Mouse (Mus musculus) heart, embryonic 10.5 days (tissue): ENCODE data around the gene Cep57l1. TPM values are rescaled to one million over a fixed set of nuclear protein-coding genes. Genes with fewer than 3 reads are reported as not detected.

ENCODE experiments used
- DNase-seq: peaks from one replicate; pipeline ENCODE4 v3.0.0-alpha.2; 2017; ENCODE audit warnings: low spot score
- H3K27ac ChIP-seq: fragments of 300-500 bp; sonication (generic); 2 replicates; pipeline ENCODE4 v1.5.1; 2016; ENCODE audit warnings: mild to moderate bottlenecking
- H3K27me3 ChIP-seq: fragments of 300-500 bp; sonication (generic); 2 replicates; pipeline ENCODE4 v1.6.1; 2016; ENCODE audit warnings: mild to moderate bottlenecking; ENCODE audit not compliant: poor library complexity, insufficient read depth, severe bottlenecking
- H3K36me3 ChIP-seq: fragments of 300-500 bp; sonication (generic); 2 replicates; pipeline ENCODE4 v1.6.1; 2016; ENCODE audit warnings: mild to moderate bottlenecking, moderate library complexity
- H3K4me1 ChIP-seq: fragments of 300-500 bp; sonication (generic); 2 replicates; pipeline ENCODE4 v1.6.1; 2016; ENCODE audit warnings: mild to moderate bottlenecking
- H3K4me3 ChIP-seq: fragments of 300-500 bp; sonication (generic); 2 replicates; pipeline ENCODE4 v1.5.1; 2016; ENCODE audit warnings: mild to moderate bottlenecking, moderate library complexity
- H3K9me3 ChIP-seq: fragments of 300-500 bp; sonication (generic); 2 replicates; pipeline ENCODE4 v1.6.1; 2016; ENCODE audit warnings: mild to moderate bottlenecking, moderate library complexity
- WGBS: fragments of 180-500 bp; shearing (Covaris S2); methylation state at CpG from one replicate; pipeline ENCODE4 v1.1.7; 2016; 5-methylcytosine and 5-hydroxymethylcytosine counted together
- microRNA-seq: library from miRNA; unstranded; fragments of <30 nt; microRNA quantifications from one replicate; pipeline ENCODE4, GENCODE M21; 2017
- polyA plus RNA-seq: library from polyadenylated mRNA; unstranded; fragments of >200 nt; fragmentation: Nextera tagmentation; extraction: Ambion mirVana; gene quantifications from 2 replicates; pipeline ENCODE4 v1.2.1, GENCODE M21; 2016

Cep57l1 gene
- polyA plus RNA-seq, 1 experiment from 2014 or later: 23.6 TPM

DNA sequence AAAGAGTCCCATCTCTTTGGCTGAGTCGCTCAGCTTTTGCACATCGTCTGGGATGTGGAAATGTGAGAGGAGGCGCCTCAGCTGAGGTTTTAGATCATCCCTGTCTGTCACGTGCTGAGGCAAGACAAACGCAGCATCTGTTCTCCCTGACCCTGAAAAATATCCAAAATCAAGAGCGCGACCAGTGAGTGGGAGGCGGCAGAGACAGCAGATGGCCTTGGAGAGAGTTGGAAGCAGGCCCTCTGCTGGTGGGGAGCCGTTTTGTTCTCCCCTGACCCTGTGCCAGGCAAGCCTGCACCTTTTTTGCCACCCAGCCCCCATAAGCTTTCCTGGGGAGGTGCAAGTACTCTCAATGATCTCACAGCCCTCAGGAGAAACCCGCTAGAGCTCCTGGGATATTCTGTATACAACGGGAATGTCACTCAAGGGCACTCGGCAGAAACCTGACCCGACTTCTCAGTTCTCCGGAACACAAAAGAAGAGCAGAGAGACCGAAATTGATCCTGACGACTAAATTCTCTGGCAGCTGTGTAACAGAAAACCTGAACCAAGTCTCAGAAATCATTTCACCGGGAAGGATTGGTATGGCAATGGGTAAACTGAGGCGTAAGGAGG, 130.8 kb downstream of the Cep57l1 start:
- Histone ChIP-seq H3K27me3 (peaks cover 7% of the 10 kb centered on the region), H3K27ac (peak overlapping the region; percentile 59; the same call in 1 of the 2 replicates), H3K9me3 (no peaks in the 10 kb centered on the region), H3K4me3 (peak overlapping the region; percentile 36), H3K4me1 (peaks cover 12% of the 10 kb centered on the region; the same call in 1 of the 2 replicates), H3K36me3 (no peaks in the 10 kb centered on the region)
- WGBS: 32% methylated on average over 18 of the region's 18 CpGs
- DNase-seq: peak; percentile 81

- Histone ChIP-seq H3K4me1 (peaks cover 12% of the 10 kb centered on the region; the same call in 1 of the 2 replicates), H3K4me3 (no peak overlapping the region), H3K27me3 (peaks cover 5% of the 10 kb centered on the region; the same call in 1 of the 2 replicates), H3K36me3 (no peaks in the 10 kb centered on the region), H3K9me3 (no peaks in the 10 kb centered on the region), H3K27ac (no peak overlapping the region)
- no peak for DNase-seq
- WGBS: 57% methylated on average over 8 of the region's 8 CpGs
Measured at GRCm38 (mm10) chr10:41677396-41677795, 132.3 kb downstream of the Cep57l1 start.

DNA sequence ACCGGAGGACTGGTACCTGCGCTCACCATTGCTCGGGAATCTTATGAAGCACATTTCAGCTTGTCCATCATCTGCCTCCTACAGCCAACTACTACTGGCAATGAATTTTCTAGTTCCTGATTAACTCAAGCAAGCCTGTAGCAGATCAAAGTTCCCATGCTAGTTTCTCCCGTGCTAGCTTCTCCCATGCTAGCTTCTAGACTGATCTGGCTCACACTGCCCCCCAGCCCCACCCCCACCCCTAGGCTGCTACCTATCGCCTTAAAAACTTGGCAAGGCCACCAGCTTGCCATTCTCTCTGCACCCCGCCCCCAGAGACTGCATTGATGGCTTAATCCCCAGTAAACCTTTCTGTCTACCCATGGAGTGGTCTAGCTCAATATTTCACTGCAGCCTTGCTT, 133.0 kb downstream of the Cep57l1 start:
- DNase-seq: no peak
- Histone ChIP-seq H3K27me3 (peaks cover 5% of the 10 kb centered on the region; the same call in 1 of the 2 replicates), H3K27ac (no peak overlapping the region), H3K9me3 (no peaks in the 10 kb centered on the region), H3K4me1 (peaks cover 12% of the 10 kb centered on the region; the same call in 1 of the 2 replicates), H3K4me3 (no peak overlapping the region), H3K36me3 (no peaks in the 10 kb centered on the region)
- 74% methylated on average over 6 of the region's 6 CpGs for WGBS

DNA sequence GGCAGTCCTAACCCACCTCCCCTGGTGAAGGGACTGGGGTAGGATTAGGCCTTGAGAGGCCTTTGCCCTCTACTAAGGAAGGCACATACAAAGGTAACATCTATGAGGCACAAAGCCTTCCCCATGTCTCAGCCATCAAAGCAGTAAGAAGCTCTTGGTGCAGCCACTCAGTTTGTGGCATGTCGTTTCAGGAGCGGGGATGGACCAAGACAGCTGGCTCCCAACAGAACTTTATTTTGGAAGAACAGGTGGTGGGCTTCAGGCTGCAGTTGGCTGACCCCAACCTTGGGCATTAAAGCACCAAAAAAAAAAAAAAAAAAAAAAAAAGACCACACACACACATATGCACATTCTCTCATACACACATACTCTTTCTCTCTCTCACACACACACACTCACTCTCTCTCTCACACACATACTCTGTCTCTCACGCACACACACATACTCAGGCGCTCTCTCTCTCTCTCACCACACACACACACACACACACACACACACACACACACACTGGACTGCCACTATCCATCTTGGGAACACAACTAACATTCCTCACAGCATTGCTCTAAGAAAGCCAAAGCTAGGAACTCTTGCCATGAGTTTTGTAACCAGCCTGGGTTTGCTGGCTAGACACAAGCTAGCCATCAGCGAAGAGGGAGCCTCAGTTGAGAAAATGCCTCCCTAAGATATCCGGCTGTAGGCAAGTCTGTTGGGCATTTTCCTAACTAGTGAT, 133.7 kb downstream of the Cep57l1 start:
- peaks cover 5% of the 10 kb centered on the region; the same call in 1 of the 2 replicates for H3K27me3 ChIP-seq
- H3K27ac ChIP-seq: no peak overlapping the region
- no peaks in the 10 kb centered on the region for H3K9me3 ChIP-seq
- DNase-seq: no peak
- H3K4me3 ChIP-seq: no peak overlapping the region
- H3K36me3 ChIP-seq: no peaks in the 10 kb centered on the region
- peaks cover 12% of the 10 kb centered on the region; the same call in 1 of the 2 replicates for H3K4me1 ChIP-seq
- 79% methylated on average over 6 of the region's 6 CpGs for WGBS

GRCm38 (mm10) chr10:41675243-41675642, 134.4 kb downstream of the Cep57l1 start:
- no peaks in the 10 kb centered on the region for H3K36me3 ChIP-seq
- no peak overlapping the region for H3K27ac ChIP-seq
- H3K27me3 ChIP-seq: peaks cover 5% of the 10 kb centered on the region; the same call in 1 of the 2 replicates
- no peak overlapping the region for H3K4me3 ChIP-seq
- H3K9me3 ChIP-seq: no peaks in the 10 kb centered on the region
- no peak for DNase-seq
- WGBS: 73% methylated on average over 6 of the region's 6 CpGs
- peaks cover 12% of the 10 kb centered on the region; the same call in 1 of the 2 replicates for H3K4me1 ChIP-seq

DNA sequence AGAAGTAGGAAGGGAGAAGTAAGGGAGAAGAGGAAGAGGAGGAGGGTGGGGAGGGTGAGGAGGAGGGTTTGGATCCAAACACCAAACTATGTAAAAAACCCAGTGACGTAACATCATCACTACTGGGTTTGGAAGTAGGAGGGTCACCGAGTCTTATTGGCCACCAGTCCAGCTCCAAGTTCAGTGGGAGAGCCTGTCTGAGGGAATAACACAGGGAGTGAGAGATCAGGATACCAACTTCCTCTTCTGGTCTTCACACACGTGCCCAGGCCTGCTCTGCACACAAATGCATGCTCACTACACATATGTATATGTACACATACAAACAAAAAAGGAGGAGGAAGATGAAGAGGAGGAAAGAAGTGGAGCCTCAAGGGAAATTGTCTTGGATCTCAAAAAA, 135.3 kb downstream of the Cep57l1 start:
- Histone ChIP-seq H3K4me1 (peaks cover 12% of the 10 kb centered on the region; the same call in 1 of the 2 replicates), H3K27ac (no peak overlapping the region), H3K4me3 (no peak overlapping the region), H3K27me3 (peaks cover 5% of the 10 kb centered on the region; the same call in 1 of the 2 replicates), H3K36me3 (no peaks in the 10 kb centered on the region), H3K9me3 (no peaks in the 10 kb centered on the region)
- no peak for DNase-seq
- 78% methylated on average over 3 of the region's 3 CpGs for WGBS

DNA sequence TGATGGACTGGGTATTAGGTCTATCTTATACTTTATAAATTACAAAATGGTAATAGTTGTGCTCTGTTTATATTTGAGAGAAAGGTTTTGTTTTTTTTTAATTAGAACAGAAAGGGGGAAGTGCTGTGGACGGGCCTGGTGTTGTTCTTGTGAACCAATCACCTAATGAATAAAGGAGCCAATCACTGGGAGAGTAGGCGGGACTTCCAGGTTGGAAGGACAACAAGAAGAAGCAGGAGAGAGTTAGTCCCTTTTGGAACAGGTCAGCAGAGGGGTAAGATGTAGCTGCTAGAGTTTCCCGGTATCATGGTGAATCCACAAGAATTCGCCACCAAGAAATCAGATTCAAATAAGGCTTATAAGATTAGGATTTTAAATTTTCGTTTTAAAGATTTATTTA, 139.5 kb downstream of the Cep57l1 start:
- Histone ChIP-seq H3K36me3 (no peaks in the 10 kb centered on the region), H3K27me3 (peaks cover 5% of the 10 kb centered on the region; the same call in 1 of the 2 replicates), H3K9me3 (no peaks in the 10 kb centered on the region), H3K27ac (no peak overlapping the region), H3K4me3 (no peak overlapping the region), H3K4me1 (no peaks in the 10 kb centered on the region)
- no peak for DNase-seq
- WGBS: 68% methylated on average over 5 of the region's 5 CpGs

Small RNAs within 50 kb of the gene (microRNA-seq; reads per million reads assigned to microRNA genes)
- not detected for gene Mir3473b

Other genes with a start within 250 kb of the Cep57l1 start
- gene Ccdc162, start 93.2 kb downstream of the Cep57l1 start, polyA plus RNA-seq: 0.21 and 0.40 TPM in 2 replicates
- 18.9 and 20.6 TPM in 2 replicates for gene Sesn1, start 64 bp upstream of the Cep57l1 start, polyA plus RNA-seq
- gene Armc2, start 208.6 kb upstream of the Cep57l1 start, polyA plus RNA-seq: 0.99 and 1.4 TPM in 2 replicates